Mouse (Mus musculus): ENCODE data around the gene Rnase2b. TPM values are rescaled to one million over a fixed set of nuclear protein-coding genes. Genes with fewer than 3 reads are reported as not detected.

Gene Rnase2b
- total RNA-seq (2023): 1 to 10 TPM; 2.5 to 2.7 TPM

DNA sequence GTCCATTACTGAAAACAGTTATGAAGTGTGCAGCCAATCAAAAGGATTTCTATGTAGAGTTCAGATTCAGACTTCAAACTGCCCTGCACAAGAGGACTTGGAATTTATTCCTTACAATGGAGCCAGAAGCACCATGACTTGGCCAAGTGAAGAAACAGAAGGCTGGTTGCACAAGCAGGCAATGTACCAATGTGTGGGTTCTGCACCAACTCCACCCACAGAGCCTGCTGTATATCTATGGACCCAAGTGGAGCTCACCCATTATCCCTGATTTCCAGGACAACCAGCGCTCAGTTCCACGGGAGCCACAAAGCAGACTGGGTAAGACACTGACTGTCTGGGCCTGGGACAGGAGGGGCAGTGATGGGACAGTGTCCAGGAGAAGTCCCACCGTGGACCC lies at the start of gene Rnase2b:
Rnase2b (plus strand) TSS at position 285 of the 400 bp plus-strand sequence.

GRCm38 (mm10) chr14:51113916-51114560 lies 48.0 kb upstream of the Rnase2b start, which contains the start of gene Eddm3b:
Gene Eddm3b (plus strand): TSS chr14:51114426.

GRCm38 (mm10) chr14:51146685-51147084 lies 15.4 kb upstream of the Rnase2b start, which contains the start of gene Rnase1:
Gene Rnase1 (minus strand): TSS chr14:51146785.

DNA sequence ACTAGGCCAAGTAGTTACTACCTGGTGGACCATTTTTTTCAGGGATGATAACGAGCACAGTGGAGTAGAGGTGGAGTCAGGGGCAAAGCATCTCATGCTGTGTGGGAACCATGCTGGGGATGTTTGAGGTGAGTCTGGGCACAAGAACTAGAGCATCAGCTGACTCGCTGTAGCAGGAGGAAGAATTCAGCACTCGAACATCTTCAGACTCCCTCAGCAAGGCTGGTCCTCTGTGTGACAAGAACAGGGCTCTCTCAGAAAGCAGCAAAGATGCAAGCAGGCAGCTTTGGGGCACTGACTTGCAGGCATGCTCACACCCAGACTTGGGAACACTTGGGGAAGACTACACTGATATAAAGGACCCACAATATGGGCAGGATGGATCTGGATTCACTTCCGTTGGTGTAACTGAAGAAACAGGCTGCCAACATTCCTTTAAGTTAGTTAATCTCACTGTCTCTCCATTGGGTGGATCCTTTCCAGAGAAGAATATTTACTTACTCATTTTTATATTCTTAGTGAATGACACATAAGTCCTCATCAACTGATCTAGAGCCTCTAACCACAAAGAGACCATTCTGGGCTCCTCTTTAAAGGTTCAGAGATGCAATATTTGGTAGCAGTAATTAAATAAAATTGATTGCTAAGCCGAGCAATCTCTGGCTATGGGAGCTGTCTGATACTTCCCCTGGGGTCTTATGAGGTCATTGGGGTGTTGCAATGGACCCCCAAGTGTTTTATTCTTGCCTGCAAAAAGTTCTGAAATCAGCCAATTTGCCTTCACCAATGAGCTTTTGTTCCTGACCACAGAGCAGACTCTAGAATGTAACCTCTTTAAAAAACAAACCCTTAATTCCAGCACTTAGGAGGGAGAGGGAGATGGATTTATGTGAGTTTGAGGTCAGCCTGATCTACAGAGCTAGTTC lies 37.3 kb downstream of the Rnase2b start, which contains the start of gene Ang2:
Ang2 (minus strand) TSS at position 51 of the 926 bp plus-strand sequence.

DNA sequence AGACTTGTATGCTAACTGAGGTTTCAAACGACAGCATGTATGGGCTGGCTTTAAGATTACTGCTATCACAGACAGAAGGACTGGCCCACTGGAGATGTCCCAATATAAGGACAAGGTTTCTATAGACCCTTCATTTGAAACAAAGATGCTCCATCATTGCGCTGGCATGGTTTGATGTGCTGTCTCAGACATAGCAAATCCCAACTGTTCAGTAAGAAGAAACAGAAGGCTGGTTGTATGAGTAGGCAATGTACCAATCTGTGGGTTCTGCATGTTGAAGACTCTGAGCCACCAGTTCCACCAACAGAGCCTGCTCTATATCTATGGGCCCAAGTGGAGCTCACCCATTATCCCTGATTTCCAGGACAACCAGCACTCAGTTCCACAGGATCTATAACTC lies 41.1 kb downstream of the Rnase2b start, which contains the start of gene Ear14:
Ear14 (plus strand) TSS at position 277 of the 400 bp plus-strand sequence.

Other genes with a start within 250 kb of the Rnase2b start
- gene Osgep, start 237.4 kb upstream of the Rnase2b start, total RNA-seq (2023): 10 to 100 TPM; 22.8 to 27.0 TPM
- gene Apex1, start 237.3 kb upstream of the Rnase2b start, total RNA-seq (2023): 10 to 100 TPM; 16.0 to 20.1 TPM
- 10 to 100 TPM; 53.6 to 56.3 TPM for gene Pip4p1, start 231.4 kb upstream of the Rnase2b start, total RNA-seq (2023)
- gene Pnp, start 231.2 kb upstream of the Rnase2b start, total RNA-seq (2023): 100 to 1,000 TPM in 1 of 2 experiments, 10 to 100 TPM in 1; 77.0 to 104 TPM
- gene Gm49342, start 217.7 kb upstream of the Rnase2b start, total RNA-seq (2023): 10 to 100 TPM; 91.1 to 96.2 TPM
- 10 to 100 TPM in 1 of 2 experiments, 1 to 10 TPM in 1; 9.1 to 11.8 TPM for gene Pnp2, start 206.3 kb upstream of the Rnase2b start, total RNA-seq (2023)
- not detected for gene Rnase10, start 154.5 kb upstream of the Rnase2b start, total RNA-seq (2023)
- not detected for gene Rnase9, start 120.4 kb upstream of the Rnase2b start, total RNA-seq (2023)
- not detected for gene Rnase11, start 112.1 kb upstream of the Rnase2b start, total RNA-seq (2023)
- 1 to 10 TPM; 1.7 to 2.0 TPM for gene Rnase12, start 104.6 kb upstream of the Rnase2b start, total RNA-seq (2023)
- not detected for gene Olfr750, start 87.8 kb upstream of the Rnase2b start, total RNA-seq (2023)
- gene Rnase4, start 71.2 kb upstream of the Rnase2b start, total RNA-seq (2023): 1 to 10 TPM; 5.1 to 5.8 TPM
- gene Ang, start 71.1 kb upstream of the Rnase2b start, total RNA-seq (2023): 1 to 10 TPM; 3.5 to 5.6 TPM
- gene Eddm3b, start 47.8 kb upstream of the Rnase2b start, total RNA-seq (2023): not detected
- 10 to 100 TPM; 42.5 to 44.9 TPM for gene Rnase6, start 38.4 kb upstream of the Rnase2b start, total RNA-seq (2023)
- gene Rnase1, start 15.5 kb upstream of the Rnase2b start, total RNA-seq (2023): not detected
- not detected for gene Ang2, start 36.9 kb downstream of the Rnase2b start, total RNA-seq (2023)
- not detected for gene Ear14, start 41.1 kb downstream of the Rnase2b start, total RNA-seq (2023)
- gene Rnase2a, start 93.9 kb downstream of the Rnase2b start, total RNA-seq (2023): 10 to 100 TPM; 50.2 to 56.3 TPM
- gene Gm7247, start 199.5 kb downstream of the Rnase2b start, total RNA-seq (2023): not detected
- gene Vmn2r88, start 248.6 kb downstream of the Rnase2b start, total RNA-seq (2023): not detected